In the genomic region with DNA sequence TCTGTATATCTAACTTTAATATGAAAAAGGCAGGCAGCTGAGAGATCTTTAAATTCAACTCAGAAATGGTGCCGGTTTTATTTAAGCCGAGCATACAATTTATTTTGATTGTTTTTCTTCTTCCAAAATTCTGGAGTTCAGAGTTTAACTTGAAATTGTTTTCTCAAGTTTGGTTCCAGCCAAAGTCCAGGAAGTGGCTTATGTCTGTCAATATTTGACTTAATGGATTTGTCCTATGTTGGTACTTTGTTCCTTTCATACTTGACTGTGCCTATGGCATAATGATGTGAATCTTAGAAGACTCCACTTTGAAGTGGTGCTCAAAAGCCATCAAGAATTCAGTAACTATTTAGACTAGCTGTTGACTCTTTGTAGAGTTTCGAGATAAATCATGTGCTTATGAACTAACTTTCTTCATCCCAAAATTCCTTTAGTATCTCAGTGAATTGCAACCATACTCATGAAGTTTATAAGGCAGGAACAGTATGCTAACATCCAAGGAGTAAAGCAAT, we compare ENCODE assay signal across 20 mouse cellular contexts.
"Had no signal": no experiment of that assay in that cellular context is flagged by ENCODE, and none has a peak within 500 bp of the region (broad histone marks: within the 10 kb centered on the region; RNA-seq: fewer than 3 reads in every experiment).

No protein-coding gene starts in this region.

- H3K36me3 ChIP-seq: limb, embryonic 15.5 days; liver, embryonic 13.5 days; midbrain, embryonic 13.5 days; stomach, embryonic 15.5 days had no signal

- H3K27me3 ChIP-seq: limb, embryonic 12.5 days; limb, embryonic 15.5 days; liver, embryonic 13.5 days; megakaryocyte, embryonic 14.5 days; midbrain, embryonic 13.5 days; neural tube, embryonic 13.5 days; stomach, embryonic 15.5 days had no signal

- H3K4me3 ChIP-seq: limb, embryonic 12.5 days; limb, embryonic 15.5 days; liver, embryonic 13.5 days; megakaryocyte, embryonic 14.5 days; midbrain, embryonic 10.5 days; midbrain, embryonic 13.5 days; myocyte; neural tube, embryonic 13.5 days; stomach, embryonic 15.5 days had no signal

- H3K9me3 ChIP-seq: limb, embryonic 12.5 days; limb, embryonic 15.5 days; liver, embryonic 13.5 days; megakaryocyte, embryonic 14.5 days; midbrain, embryonic 10.5 days; midbrain, embryonic 13.5 days; neural tube, embryonic 13.5 days; stomach, embryonic 15.5 days had no signal

- H3K27ac ChIP-seq: hindbrain, embryonic 14.5 days; hindbrain, postnatal 0 days; limb, embryonic 12.5 days; limb, embryonic 15.5 days; liver, embryonic 13.5 days; midbrain, embryonic 10.5 days; midbrain, embryonic 13.5 days; neural tube, embryonic 13.5 days; stomach, embryonic 15.5 days had no signal

- H3K4me2 ChIP-seq: hindbrain, embryonic 14.5 days; limb, embryonic 12.5 days; limb, embryonic 15.5 days; liver, embryonic 13.5 days; midbrain, embryonic 13.5 days; neural tube, embryonic 13.5 days; stomach, embryonic 15.5 days had no signal

- DNase-seq: kidney, adult 18-20 months; left cerebral cortex, postnatal 4 days; liver, embryonic 13.5 days; retina, postnatal 1 day; right cerebral cortex, postnatal 25 days; spleen, adult 18-20 months; thymus, postnatal 25 days had no signal

- H3K4me1 ChIP-seq: limb, embryonic 15.5 days; liver, embryonic 13.5 days; megakaryocyte, embryonic 14.5 days; midbrain, embryonic 13.5 days; stomach, embryonic 15.5 days had no signal

- ATAC-seq: hindbrain, postnatal 0 days; inflammation-experienced regulatory T-cells, adult 6 months; intestine, embryonic 16.5 days; midbrain, embryonic 13.5 days; midbrain, embryonic 16.5 days had no signal

- H3K9ac ChIP-seq: hindbrain, embryonic 14.5 days; limb, embryonic 12.5 days; limb, embryonic 15.5 days; liver, embryonic 13.5 days; midbrain, embryonic 13.5 days; neural tube, embryonic 13.5 days; stomach, embryonic 15.5 days had no signal
